Comparison of ENCODE assay signal across 7 mouse cellular contexts in genomic region chr9:31912921-31913738, GRCm38 (mm10). TPM values are rescaled to one million over a fixed set of nuclear protein-coding genes. Genes with fewer than 3 reads are reported as not detected.
A peak's percentile ranks its signal among the peaks of the same experiment; 100 is the strongest.
DNase-seq lines count a peak whose midpoint lies in the region; ATAC-seq and TF ChIP-seq lines count a peak whose summit lies in the region.

Barx2 (minus strand) TSS chr9:31913462.

- no peak within 1 kb of the TSS for H3K27ac ChIP-seq in embryonic fibroblast, embryonic 13.5 days (ENCODE audit: insufficient read depth, low read length)
- peak within 1 kb of the TSS; percentile 29; the same call in 1 of the 2 replicates for H3K27ac ChIP-seq in heart, embryonic 10.5 days
- no peak within 1 kb of the TSS for H3K27ac ChIP-seq in kidney, embryonic 14.5 days (ENCODE audit: low read depth, low read length)
- H3K27ac ChIP-seq in limb, embryonic 14.5 days (replicated peaks; ENCODE audit: low read depth, low read length) = peak within 1 kb of the TSS; percentile 43; the same call in 1 of the 2 replicates
- no peak within 1 kb of the TSS for H3K27ac ChIP-seq in midbrain, postnatal 0 days (ENCODE audit: low read depth, low read length)
- no peak within 1 kb of the TSS for H3K27ac ChIP-seq in thymus, adult 2 months (ENCODE audit: control insufficient read depth, insufficient read depth, low read length)

- WGBS in heart, embryonic 10.5 days = under 1% methylated on average over 81 of the region's 81 CpGs
- WGBS in kidney, embryonic 14.5 days = under 1% methylated on average over 80 of the region's 81 CpGs
- under 1% methylated on average over 52 of the region's 81 CpGs for WGBS in limb, embryonic 14.5 days
- under 1% methylated on average over 81 of the region's 81 CpGs for WGBS in midbrain, postnatal 0 days
- WGBS in thymus, adult 2 months = 2% methylated on average over 79 of the region's 81 CpGs

- H3K4me3 ChIP-seq in embryonic fibroblast, embryonic 13.5 days (ENCODE audit: insufficient read depth, low read length) = peak within 1 kb of the TSS; percentile 18
- peak within 1 kb of the TSS; percentile 68 for H3K4me3 ChIP-seq in heart, embryonic 10.5 days
- peak within 1 kb of the TSS; percentile 62 for H3K4me3 ChIP-seq in kidney, embryonic 14.5 days (ENCODE audit: low read length)
- peak within 1 kb of the TSS; percentile 58 for H3K4me3 ChIP-seq in limb, embryonic 14.5 days (replicated peaks; ENCODE audit: low read length)
- peak within 1 kb of the TSS; percentile 47 for H3K4me3 ChIP-seq in midbrain, postnatal 0 days (ENCODE audit: low read depth, low read length)
- H3K4me3 ChIP-seq in thymus, adult 2 months (ENCODE audit: control insufficient read depth, insufficient read depth, low read length) = peak within 1 kb of the TSS; percentile 45

- ATAC-seq in kidney, embryonic 14.5 days (ENCODE audit: low FRiP score, low TSS enrichment) = peak; percentile 90
- ATAC-seq in limb, embryonic 14.5 days (ENCODE audit: low FRiP score, low read depth) = peak; percentile 64
- ATAC-seq in midbrain, postnatal 0 days (ENCODE audit: low FRiP score) = peak; percentile 84

- peak; percentile 61 for TF ChIP-seq CTCF in brain, embryonic 14.5 days (IDR thresholded peaks at IDR 0.05; ENCODE audit: borderline replicate concordance, extremely low read depth, insufficient read depth, insufficient read length)
- TF ChIP-seq CTCF in embryonic fibroblast, embryonic 13.5 days (IDR thresholded peaks at IDR 0.05; ENCODE audit: borderline replicate concordance, insufficient read depth, low read length) = peak; percentile 62
- TF ChIP-seq CTCF in midbrain, postnatal 0 days (IDR thresholded peaks at IDR 0.05) = peak; percentile 76
- TF ChIP-seq CTCF in thymus, adult 2 months (IDR thresholded peaks at IDR 0.05; ENCODE audit: borderline replicate concordance, control insufficient read depth, extremely low read depth, insufficient read depth, low read length, poor library complexity) = no peak

- no peaks in the 10 kb centered on the region for H3K36me3 ChIP-seq in heart, embryonic 10.5 days
- H3K36me3 ChIP-seq in kidney, embryonic 14.5 days (ENCODE audit: control insufficient read depth, insufficient read depth, low read length) = no peaks in the 10 kb centered on the region
- H3K36me3 ChIP-seq in limb, embryonic 14.5 days (ENCODE audit: control insufficient read depth, insufficient read depth, low read length) = no peaks in the 10 kb centered on the region
- H3K36me3 ChIP-seq in midbrain, postnatal 0 days (ENCODE audit: insufficient read depth, low read length) = no peaks in the 10 kb centered on the region
- H3K36me3 ChIP-seq in thymus, adult 2 months (ENCODE audit: control insufficient read depth, insufficient read depth, low read length) = no peaks in the 10 kb centered on the region

- H3K27me3 ChIP-seq in heart, embryonic 10.5 days (ENCODE audit: insufficient read depth, poor library complexity, severe bottlenecking) = peaks cover 94% of the 10 kb centered on the region
- H3K27me3 ChIP-seq in kidney, embryonic 14.5 days (ENCODE audit: control insufficient read depth, insufficient read depth, low read length) = peaks cover 75% of the 10 kb centered on the region
- peaks cover 72% of the 10 kb centered on the region for H3K27me3 ChIP-seq in limb, embryonic 14.5 days (ENCODE audit: control insufficient read depth, insufficient read depth, low read length)
- peaks cover 71% of the 10 kb centered on the region for H3K27me3 ChIP-seq in midbrain, postnatal 0 days (ENCODE audit: insufficient read depth, low read length)
- H3K27me3 ChIP-seq in thymus, adult 2 months (ENCODE audit: control insufficient read depth, insufficient read depth, low read length) = peaks cover 14% of the 10 kb centered on the region; the same call in 1 of the 2 replicates

- H3K4me1 ChIP-seq in embryonic fibroblast, embryonic 13.5 days (ENCODE audit: control insufficient read depth, insufficient read depth, low read length) = no peaks in the 10 kb centered on the region; the same call in 1 of the 2 replicates
- peaks cover 28% of the 10 kb centered on the region for H3K4me1 ChIP-seq in heart, embryonic 10.5 days
- peaks cover 10% of the 10 kb centered on the region; the same call in 1 of the 2 replicates for H3K4me1 ChIP-seq in kidney, embryonic 14.5 days (ENCODE audit: control insufficient read depth, insufficient read depth, low read length)
- H3K4me1 ChIP-seq in limb, embryonic 14.5 days (ENCODE audit: control insufficient read depth, insufficient read depth, low read length) = peaks cover 16% of the 10 kb centered on the region
- peaks cover 3% of the 10 kb centered on the region; the same call in 1 of the 2 replicates for H3K4me1 ChIP-seq in midbrain, postnatal 0 days (ENCODE audit: insufficient read depth, low read length)
- H3K4me1 ChIP-seq in thymus, adult 2 months (replicated peaks; ENCODE audit: control insufficient read depth, insufficient read depth, low read length) = peaks cover 12% of the 10 kb centered on the region

- peak; percentile 77 for DNase-seq in brain, embryonic 14.5 days (ENCODE audit: low read depth)
- DNase-seq in heart, embryonic 10.5 days (ENCODE audit: low spot score) = no peak
- peak; percentile 73 for DNase-seq in limb, embryonic 14.5 days (ENCODE audit: low spot score)
- DNase-seq in midbrain, postnatal 0 days (ENCODE audit: low spot score) = peak; percentile 74
- peak; percentile 39 for DNase-seq in thymus, adult 2 months

- peak within 1 kb of the TSS; percentile 50 for H3K9ac ChIP-seq in kidney, embryonic 14.5 days (ENCODE audit: low read depth, low read length)
- H3K9ac ChIP-seq in limb, embryonic 14.5 days (ENCODE audit: low read depth, low read length, severe bottlenecking) = peak within 1 kb of the TSS; percentile 56
- peak within 1 kb of the TSS; percentile 48 for H3K9ac ChIP-seq in midbrain, postnatal 0 days (replicated peaks; ENCODE audit: low read length, poor library complexity, severe bottlenecking)

- H3K4me2 ChIP-seq in kidney, embryonic 14.5 days (replicated peaks; ENCODE audit: low read depth, low read length) = peak within 1 kb of the TSS; percentile 99
- peak within 1 kb of the TSS; percentile 98 for H3K4me2 ChIP-seq in limb, embryonic 14.5 days (replicated peaks; ENCODE audit: low read depth, low read length, severe bottlenecking)
- H3K4me2 ChIP-seq in midbrain, postnatal 0 days (ENCODE audit: low read depth, low read length, poor library complexity, severe bottlenecking) = peak within 1 kb of the TSS; percentile 99

- no peak for TF ChIP-seq POLR2A in brain, embryonic 14.5 days (IDR thresholded peaks at IDR 0.05; ENCODE audit: borderline replicate concordance, extremely low read depth, insufficient read depth, insufficient read length, poor library complexity, severe bottlenecking)
- no peak for TF ChIP-seq POLR2A in embryonic fibroblast, embryonic 13.5 days (IDR thresholded peaks at IDR 0.05; ENCODE audit: low read depth, low read length)
- TF ChIP-seq POLR2A in limb, embryonic 14.5 days (IDR thresholded peaks at IDR 0.05; ENCODE audit: borderline replicate concordance, extremely low read depth, insufficient read depth, insufficient read length) = no peak
- TF ChIP-seq POLR2A in thymus, adult 2 months (IDR thresholded peaks at IDR 0.05; ENCODE audit: control insufficient read depth, extremely low read depth, insufficient read depth, low read length, poor library complexity) = no peak

- no peaks in the 10 kb centered on the region for H3K9me3 ChIP-seq in heart, embryonic 10.5 days
- no peaks in the 10 kb centered on the region for H3K9me3 ChIP-seq in kidney, embryonic 14.5 days (ENCODE audit: control insufficient read depth, low read length)
- H3K9me3 ChIP-seq in limb, embryonic 14.5 days (ENCODE audit: control insufficient read depth, low read length) = no peaks in the 10 kb centered on the region
- H3K9me3 ChIP-seq in midbrain, postnatal 0 days (ENCODE audit: low read length) = no peaks in the 10 kb centered on the region

RNA-seq across cellular contexts. Expression of gene Barx2, which starts in this region (rescaled TPM):
- polyA plus RNA-seq in brain, embryonic 14.5 days (2012; rRNA removed) = 0.42 and 0.55 TPM in 2 replicates
- polyA plus RNA-seq in embryonic fibroblast, embryonic 13.5 days (2011; ENCODE audit: insufficient read length, low read depth, missing spikeins) = 0.70 TPM in 1 of 2 replicates, not detected in the other
- 0.21 and 0.26 TPM in 2 replicates for polyA plus RNA-seq in heart, embryonic 10.5 days (2016; fragmentation: Nextera tagmentation; extraction: Ambion mirVana)
- not detected in 2 replicates for polyA plus RNA-seq in kidney, embryonic 14.5 days (2014; fragmentation: Nextera tagmentation; extraction: Ambion mirVana)
- polyA plus RNA-seq in limb, embryonic 14.5 days (2012; rRNA removed) = 15.1 and 16.9 TPM in 2 replicates
- polyA plus RNA-seq in limb, embryonic 14.5 days (2014; fragmentation: Nextera tagmentation; extraction: Ambion mirVana) = 4.6 and 6.1 TPM in 2 replicates
- total RNA-seq in midbrain, postnatal 0 days (2014; rRNA removed) = 1.9 and 2.9 TPM in 2 replicates
- 0.27 and 0.79 TPM in 2 replicates for polyA plus RNA-seq in midbrain, postnatal 0 days (2015; fragmentation: Nextera tagmentation; extraction: Ambion mirVana)
- polyA plus RNA-seq in thymus, adult 2 months (2012; rRNA removed) = 0.66 and 0.85 TPM in 2 replicates

Comparison
In these comparisons a context has a peak if more than half of its experiments do, and no peak if none do; other contexts are left out.
1. Peak in DNase-seq in brain, embryonic 14.5 days; RNA of the gene not detected or under 1 TPM.
2. Peak in ATAC-seq, H3K4me3 ChIP-seq, H3K9ac ChIP-seq and H3K4me2 ChIP-seq in kidney, embryonic 14.5 days; RNA of the gene not detected or under 1 TPM.
3. Peak in DNase-seq and H3K4me3 ChIP-seq in thymus, adult 2 months; RNA of the gene not detected or under 1 TPM.
4. H3K27ac ChIP-seq: peak in heart, embryonic 10.5 days (single experiment) and limb, embryonic 14.5 days (single experiment); none in embryonic fibroblast, embryonic 13.5 days (single experiment), kidney, embryonic 14.5 days (single experiment), midbrain, postnatal 0 days (single experiment) and thymus, adult 2 months (single experiment).
5. H3K4me3 ChIP-seq: peak in every context shown above with its lines; median percentile 68 in heart, embryonic 10.5 days; 62 in kidney, embryonic 14.5 days; 58 in limb, embryonic 14.5 days; 47 in midbrain, postnatal 0 days; 45 in thymus, adult 2 months; 18 in embryonic fibroblast, embryonic 13.5 days.
6. Peak in every context shown above with its lines, with median percentiles within 50 percentile points of each other: ATAC-seq, H3K4me2 ChIP-seq and H3K9ac ChIP-seq.